Mouse (Mus musculus): ENCODE measurements at regions not wholly inside any gene's neighbourhood (a gene's known extent, or its start where the extent isn't known, plus 50 kb on each side); places are given as distances from the start of the nearest gene placed in this dataset.

GRCm38 (mm10) chr3:66825761-66826160 is 155.4 kb upstream of the Rsrc1 start:
- no peaks in the 10 kb centered on the region for H3K36me3 ChIP-seq
- H3K27ac ChIP-seq: no peak overlapping the region
- H3K9me3 ChIP-seq (replicated peaks): no peaks in the 10 kb centered on the region
- WGBS: 80% methylated on average over 3 of the region's 3 CpGs
- H3K4me2 ChIP-seq: no peak overlapping the region
- no peak overlapping the region for H3K9ac ChIP-seq
- H3K27me3 ChIP-seq: no peaks in the 10 kb centered on the region
- no peak for ATAC-seq (replicated peaks; ENCODE audit: low FRiP score)
- no peaks in the 10 kb centered on the region for H3K4me1 ChIP-seq
- H3K4me3 ChIP-seq (replicated peaks): no peak overlapping the region
